Mouse (Mus musculus) lung, postnatal 0 days (tissue): ENCODE results near the gene Ankrd13b. TPM values are rescaled to one million over a fixed set of nuclear protein-coding genes. Genes with fewer than 3 reads are reported as not detected.

Experiments
- ATAC-seq: fragments of 200-750 bp; cut with Nextera tagmentation; 2 replicates; pipeline ENCODE4 v1.8.0; 2017; ENCODE audit warnings: moderate library complexity
- DNase-seq: peaks from one replicate; pipeline ENCODE4 v3.0.0-alpha.2; 2016; ENCODE audit warnings: low spot score
- H3K27ac ChIP-seq: fragments of 300-500 bp; sonication (generic); 2 replicates; pipeline ENCODE4 v1.5.1; 2014; ENCODE audit warnings: antibody characterized with exemption, mild to moderate bottlenecking, low read length, mixed read lengths
- H3K27me3 ChIP-seq: fragments of 300-500 bp; sonication (generic); replicated peaks from 2 replicates; pipeline ENCODE4 v1.6.1; 2014; ENCODE audit warnings: low read length, mixed read lengths; ENCODE audit not compliant: insufficient read depth
- H3K36me3 ChIP-seq: fragments of 300-500 bp; sonication (generic); 2 replicates; pipeline ENCODE4 v1.6.1; 2014; ENCODE audit warnings: low read length, mixed read lengths; ENCODE audit not compliant: insufficient read depth
- H3K4me1 ChIP-seq: fragments of 300-500 bp; sonication (generic); 2 replicates; pipeline ENCODE4 v1.6.1; 2014; ENCODE audit warnings: antibody characterized with exemption, low read depth, low read length, mixed read lengths; ENCODE audit not compliant: insufficient read depth
- H3K4me2 ChIP-seq: fragments of 300-500 bp; sonication (generic); replicated peaks from 2 replicates; pipeline ENCODE4 v1.6.1; 2014; ENCODE audit warnings: low read depth, mild to moderate bottlenecking, low read length, moderate library complexity, mixed read lengths
- H3K4me3 ChIP-seq: fragments of 300-500 bp; sonication (generic); 2 replicates; pipeline ENCODE4 v1.5.1; 2014; ENCODE audit warnings: low read depth, low read length
- H3K9ac ChIP-seq: fragments of 300-500 bp; sonication (generic); replicated peaks from 2 replicates; pipeline ENCODE4 v1.6.1; 2014; ENCODE audit warnings: low read depth, mild to moderate bottlenecking
- H3K9me3 ChIP-seq: fragments of 300-500 bp; sonication (generic); 2 replicates; pipeline ENCODE4 v1.6.1; 2016; ENCODE audit warnings: low read length, mixed read lengths
- CTCF ChIP-seq: IDR thresholded peaks from 2 replicates; pipeline ENCODE4 v1.5.1; 2016; ENCODE audit warnings: antibody characterized with exemption, mild to moderate bottlenecking
- EP300 ChIP-seq: IDR thresholded peaks from 2 replicates; pipeline ENCODE4 v1.6.1; 2016; ENCODE audit warnings: antibody characterized with exemption, mild to moderate bottlenecking, control low read depth
- WGBS: fragments of 180-500 bp; shearing (Covaris S2); extraction: QIAGEN DNeasy Blood & Tissue Kit; methylation state at CpG from one replicate; pipeline ENCODE4 v1.1.7; 2014; 5-methylcytosine and 5-hydroxymethylcytosine counted together
- polyA plus RNA-seq: library from polyadenylated mRNA; unstranded; fragments of >200 nt; fragmentation: Nextera tagmentation; extraction: Ambion mirVana; gene quantifications from 2 replicates; pipeline ENCODE4 v1.2.1, GENCODE M21; 2015

Ankrd13b gene
- polyA plus RNA-seq, 1 experiment from 2014 or later: 2.2 TPM

GRCm38 (mm10) chr11:77520601-77521529 lies 31.4 kb upstream of the Ankrd13b start:
- H3K36me3 ChIP-seq: no peaks in the 10 kb centered on the region
- no peak overlapping the region for H3K4me3 ChIP-seq
- 46% methylated on average over 5 of the region's 5 CpGs for WGBS
- no peak overlapping the region for H3K27ac ChIP-seq
- DNase-seq (peak; percentile 67), ATAC-seq (no peak)
- H3K9me3 ChIP-seq: no peaks in the 10 kb centered on the region
- TF ChIP-seq CTCF (no peak), EP300 (no peak)
- 0 out of 2 replicates have a peak overlapping the region, but pooled peaks have one; percentile 5 for H3K4me2 ChIP-seq
- H3K27me3 ChIP-seq: no peaks in the 10 kb centered on the region
- peaks cover 4% of the 10 kb centered on the region; the same call in 1 of the 2 replicates for H3K4me1 ChIP-seq
- H3K9ac ChIP-seq: no peak overlapping the region

GRCm38 (mm10) chr11:77519043-77519442 lies 29.6 kb upstream of the Ankrd13b start, which contains the start of gene Gm10392:
TSS of gene Gm10392 (minus strand) at chr11:77519198.
- 57% methylated on average over 5 of the region's 5 CpGs for WGBS
- Histone ChIP-seq H3K4me2 (no peak within 1 kb of the TSS), H3K9me3 (no peaks in the 10 kb centered on the region), H3K9ac (no peak within 1 kb of the TSS), H3K4me1 (peaks cover 17% of the 10 kb centered on the region), H3K27ac (no peak within 1 kb of the TSS), H3K36me3 (no peaks in the 10 kb centered on the region), H3K4me3 (no peak within 1 kb of the TSS), H3K27me3 (0 out of 2 replicates have a peak, but pooled peaks cover 4% of the 10 kb centered on the region)
- ATAC-seq: peak; percentile 23
- TF ChIP-seq EP300: peak; percentile 51; the same call in 1 of the 2 replicates
- TF ChIP-seq CTCF: no peak
- DNase-seq: peak; percentile 63

GRCm38 (mm10) chr11:77518051-77518798 lies 28.7 kb upstream of the Ankrd13b start:
- H3K27me3 ChIP-seq: 0 out of 2 replicates have a peak, but pooled peaks cover 4% of the 10 kb centered on the region
- H3K4me3 ChIP-seq: no peak overlapping the region
- no peak overlapping the region for H3K9ac ChIP-seq
- DNase-seq (no peak), ATAC-seq (no peak)
- H3K4me2 ChIP-seq: no peak overlapping the region
- H3K27ac ChIP-seq: no peak overlapping the region
- H3K9me3 ChIP-seq: no peaks in the 10 kb centered on the region
- 77% methylated on average over 24 of the region's 27 CpGs for WGBS
- peaks cover 22% of the 10 kb centered on the region for H3K4me1 ChIP-seq
- TF ChIP-seq CTCF (no peak), EP300 (no peak)
- no peaks in the 10 kb centered on the region for H3K36me3 ChIP-seq

DNA sequence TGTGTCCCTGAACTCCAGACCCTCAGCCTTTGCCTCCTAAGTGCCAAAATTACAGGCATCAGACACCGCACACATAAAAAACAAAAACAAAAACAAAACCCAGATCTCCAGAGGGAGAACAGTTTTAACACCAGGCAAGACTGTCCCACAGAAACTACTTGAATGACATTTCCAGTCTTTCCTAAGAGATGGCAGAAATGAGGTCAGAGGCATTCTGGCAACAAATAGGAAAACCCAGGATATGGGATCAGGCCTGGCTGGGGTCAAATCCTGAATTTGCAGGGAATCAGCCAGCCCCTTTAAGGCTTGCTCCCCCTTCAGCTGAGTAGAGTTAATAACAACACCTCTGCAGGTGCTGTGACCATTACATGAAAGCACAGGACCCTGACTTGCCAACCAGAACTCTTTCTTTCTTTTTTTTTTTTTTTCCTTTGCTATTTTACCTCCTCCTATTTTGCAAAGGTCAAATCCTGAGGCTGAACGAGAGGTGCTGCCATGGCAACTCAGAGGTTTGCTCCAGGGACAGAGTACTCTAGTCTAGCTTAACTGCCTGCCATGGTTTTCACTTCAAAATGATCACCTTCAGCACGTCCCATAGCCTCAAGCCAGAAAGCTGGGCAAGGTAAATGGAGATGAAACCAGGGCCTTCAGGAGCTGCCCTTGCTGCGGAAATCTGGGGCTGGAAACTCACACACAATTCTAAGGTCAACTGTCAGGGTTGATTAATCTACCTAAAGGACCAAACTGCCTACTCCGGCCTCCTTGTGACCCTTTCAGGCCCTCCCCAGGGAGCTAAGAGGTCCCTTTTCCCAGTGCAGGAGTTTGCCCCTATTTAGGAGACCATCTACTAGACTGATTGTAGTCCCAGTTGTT lies 27.3 kb upstream of the Ankrd13b start:
- H3K36me3 ChIP-seq: no peaks in the 10 kb centered on the region
- no peak overlapping the region for H3K27ac ChIP-seq
- H3K4me2 ChIP-seq: no peak overlapping the region
- no peaks in the 10 kb centered on the region for H3K9me3 ChIP-seq
- no peak for ATAC-seq
- H3K4me1 ChIP-seq: peaks cover 27% of the 10 kb centered on the region
- DNase-seq: no peak
- no peak overlapping the region for H3K4me3 ChIP-seq
- 72% methylated on average over 5 of the region's 5 CpGs for WGBS
- no peak for TF ChIP-seq CTCF
- no peak for TF ChIP-seq EP300
- H3K27me3 ChIP-seq: 0 out of 2 replicates have a peak, but pooled peaks cover 4% of the 10 kb centered on the region
- H3K9ac ChIP-seq: no peak overlapping the region

GRCm38 (mm10) chr11:77515637-77516552 lies 26.4 kb upstream of the Ankrd13b start, which contains the start of gene Trp53i13:
TSS of gene Trp53i13 (minus strand) at chr11:77515980.
- no peak for TF ChIP-seq CTCF
- TF ChIP-seq EP300: no peak
- ATAC-seq (no peak), DNase-seq (no peak)
- Histone ChIP-seq H3K9me3 (no peaks in the 10 kb centered on the region), H3K27me3 (0 out of 2 replicates have a peak, but pooled peaks cover 4% of the 10 kb centered on the region), H3K9ac (peak within 1 kb of the TSS; percentile 34; the same call in 1 of the 2 replicates), H3K4me3 (peak within 1 kb of the TSS; percentile 48), H3K36me3 (no peaks in the 10 kb centered on the region), H3K4me2 (peak within 1 kb of the TSS; percentile 91), H3K27ac (peak within 1 kb of the TSS; percentile 51), H3K4me1 (peaks cover 27% of the 10 kb centered on the region)
- 10% methylated on average over 39 of the region's 39 CpGs for WGBS
